15 mouse cellular contexts compared by ENCODE assay signal in genomic region chr17:60925822-60926383, GRCm38 (mm10).
DNase-seq lines count a peak whose midpoint lies in the region; ATAC-seq lines count a peak whose summit lies in the region.
"Had no signal": no experiment of that assay in that cellular context is flagged by ENCODE, and none has a peak within 500 bp of the region (broad histone marks: within the 10 kb centered on the region; RNA-seq: fewer than 3 reads in every experiment).

No protein-coding gene starts in this region.

- ATAC-seq in forebrain, embryonic 15.5 days (replicated peaks) = 0 out of 2 replicates have a peak, but pooled peaks have one; percentile 38
- ATAC-seq in forebrain, embryonic 11.5 days (replicated peaks; ENCODE audit: low FRiP score) = no peak
- peak; percentile 54; the same call in 1 of the 2 replicates for ATAC-seq in neural tube, embryonic 14.5 days (ENCODE audit: low read depth)
- ATAC-seq in neural tube, embryonic 15.5 days (ENCODE audit: low FRiP score) = no peak
- ATAC-seq: midbrain, embryonic 15.5 days had no signal

- H3K9me3 ChIP-seq in forebrain, embryonic 15.5 days = no peaks in the 10 kb centered on the region
- no peaks in the 10 kb centered on the region for H3K9me3 ChIP-seq in forebrain, embryonic 11.5 days (ENCODE audit: control insufficient read depth, low read length)
- no peaks in the 10 kb centered on the region for H3K9me3 ChIP-seq in neural tube, embryonic 14.5 days (ENCODE audit: control insufficient read depth, low read length)
- no peaks in the 10 kb centered on the region for H3K9me3 ChIP-seq in neural tube, embryonic 15.5 days (replicated peaks)
- H3K9me3 ChIP-seq: heart, embryonic 15.5 days; limb, embryonic 10.5 days; midbrain, embryonic 15.5 days; neural tube, embryonic 12.5 days; stomach, embryonic 15.5 days had no signal

- no peak overlapping the region for H3K4me3 ChIP-seq in forebrain, embryonic 15.5 days
- H3K4me3 ChIP-seq in forebrain, embryonic 11.5 days (ENCODE audit: low read depth, low read length) = no peak overlapping the region
- H3K4me3 ChIP-seq in neural tube, embryonic 14.5 days (ENCODE audit: low read depth, low read length) = no peak overlapping the region
- no peak overlapping the region for H3K4me3 ChIP-seq in neural tube, embryonic 15.5 days (replicated peaks)
- H3K4me3 ChIP-seq: heart, embryonic 15.5 days; limb, embryonic 10.5 days; midbrain, embryonic 15.5 days; neural tube, embryonic 12.5 days; stomach, embryonic 15.5 days had no signal

- H3K9ac ChIP-seq in forebrain, embryonic 15.5 days (replicated peaks) = no peak overlapping the region
- no peak overlapping the region for H3K9ac ChIP-seq in forebrain, embryonic 11.5 days (ENCODE audit: low read length)
- H3K9ac ChIP-seq in neural tube, embryonic 14.5 days (replicated peaks; ENCODE audit: low read depth, low read length) = no peak overlapping the region
- H3K9ac ChIP-seq in neural tube, embryonic 15.5 days (replicated peaks) = no peak overlapping the region
- H3K9ac ChIP-seq: heart, embryonic 15.5 days; midbrain, embryonic 15.5 days; neural tube, embryonic 12.5 days; stomach, embryonic 15.5 days had no signal

- H3K4me1 ChIP-seq in forebrain, embryonic 15.5 days = no peaks in the 10 kb centered on the region
- no peaks in the 10 kb centered on the region for H3K4me1 ChIP-seq in forebrain, embryonic 11.5 days (replicated peaks; ENCODE audit: control insufficient read depth, insufficient read depth, low read length)
- no peaks in the 10 kb centered on the region for H3K4me1 ChIP-seq in neural tube, embryonic 14.5 days (ENCODE audit: control insufficient read depth, insufficient read depth, low read length)
- H3K4me1 ChIP-seq in neural tube, embryonic 15.5 days = no peaks in the 10 kb centered on the region
- H3K4me1 ChIP-seq: heart, embryonic 15.5 days; limb, embryonic 10.5 days; midbrain, embryonic 15.5 days; neural tube, embryonic 12.5 days; stomach, embryonic 15.5 days had no signal

- no peak for DNase-seq in forebrain, embryonic 11.5 days (ENCODE audit: low spot score)
- DNase-seq in layer of hippocampus, adult 9-11 months = peak; percentile 16
- peak; percentile 1 for DNase-seq in right cerebral cortex, postnatal 4 days
- no peak for DNase-seq in urinary bladder, postnatal 4 days (ENCODE audit: low spot score in 2 of 2)
- DNase-seq: lung, postnatal 4 days; thymus, postnatal 4 days had no signal

- no peaks in the 10 kb centered on the region for H3K27me3 ChIP-seq in forebrain, embryonic 15.5 days
- H3K27me3 ChIP-seq in forebrain, embryonic 11.5 days (ENCODE audit: control insufficient read depth, insufficient read depth, low read length) = no peaks in the 10 kb centered on the region
- no peaks in the 10 kb centered on the region for H3K27me3 ChIP-seq in neural tube, embryonic 14.5 days (ENCODE audit: control insufficient read depth, insufficient read depth, low read length)
- no peaks in the 10 kb centered on the region for H3K27me3 ChIP-seq in neural tube, embryonic 15.5 days (replicated peaks)
- H3K27me3 ChIP-seq: heart, embryonic 15.5 days; midbrain, embryonic 15.5 days; neural tube, embryonic 12.5 days; stomach, embryonic 15.5 days had no signal

- no peak overlapping the region for H3K27ac ChIP-seq in forebrain, embryonic 15.5 days (replicated peaks)
- H3K27ac ChIP-seq in forebrain, embryonic 11.5 days (ENCODE audit: low read depth, low read length) = no peak overlapping the region
- H3K27ac ChIP-seq in neural tube, embryonic 14.5 days (ENCODE audit: low read depth, low read length) = no peak overlapping the region
- H3K27ac ChIP-seq in neural tube, embryonic 15.5 days (replicated peaks) = no peak overlapping the region
- H3K27ac ChIP-seq: heart, embryonic 15.5 days; kidney, postnatal 0 days; limb, embryonic 10.5 days; midbrain, embryonic 15.5 days; neural tube, embryonic 12.5 days; stomach, embryonic 15.5 days had no signal

- WGBS in forebrain, embryonic 15.5 days = 76% methylated on average over 13 of the region's 13 CpGs
- 92% methylated on average over 13 of the region's 13 CpGs for WGBS in forebrain, embryonic 11.5 days
- 82% methylated on average over 13 of the region's 13 CpGs for WGBS in neural tube, embryonic 14.5 days
- 77% methylated on average over 13 of the region's 13 CpGs for WGBS in neural tube, embryonic 15.5 days

- no peak overlapping the region for H3K4me2 ChIP-seq in forebrain, embryonic 15.5 days (replicated peaks)
- no peak overlapping the region for H3K4me2 ChIP-seq in forebrain, embryonic 11.5 days (ENCODE audit: low read depth, low read length, severe bottlenecking)
- H3K4me2 ChIP-seq in neural tube, embryonic 14.5 days (ENCODE audit: low read depth, low read length) = no peak overlapping the region
- no peak overlapping the region for H3K4me2 ChIP-seq in neural tube, embryonic 15.5 days
- H3K4me2 ChIP-seq: heart, embryonic 15.5 days; midbrain, embryonic 15.5 days; neural tube, embryonic 12.5 days; stomach, embryonic 15.5 days had no signal

- H3K36me3 ChIP-seq in forebrain, embryonic 15.5 days = no peaks in the 10 kb centered on the region
- no peaks in the 10 kb centered on the region for H3K36me3 ChIP-seq in forebrain, embryonic 11.5 days (ENCODE audit: control insufficient read depth, insufficient read depth, low read length)
- H3K36me3 ChIP-seq in neural tube, embryonic 14.5 days (ENCODE audit: control insufficient read depth, insufficient read depth, low read length) = no peaks in the 10 kb centered on the region
- no peaks in the 10 kb centered on the region for H3K36me3 ChIP-seq in neural tube, embryonic 15.5 days
- H3K36me3 ChIP-seq: heart, embryonic 15.5 days; limb, embryonic 10.5 days; midbrain, embryonic 15.5 days; neural tube, embryonic 12.5 days; stomach, embryonic 15.5 days had no signal

Comparison
In these comparisons a context has a peak if more than half of its experiments do, and no peak if none do; other contexts are left out.
1. ATAC-seq: peak in forebrain, embryonic 15.5 days (single experiment) and neural tube, embryonic 14.5 days (single experiment); none in forebrain, embryonic 11.5 days (single experiment) and neural tube, embryonic 15.5 days (single experiment).
2. DNase-seq: peak in layer of hippocampus, adult 9-11 months (single experiment) and right cerebral cortex, postnatal 4 days (single experiment); none in forebrain, embryonic 11.5 days (single experiment) and urinary bladder, postnatal 4 days (0 of 2).